Mouse (Mus musculus): Measurements from ENCODE around the gene Mesp2. TPM values are rescaled to one million over a fixed set of nuclear protein-coding genes. Genes with fewer than 3 reads are reported as not detected.

Gene Mesp2
- polyA plus RNA-seq, 1 experiment from 2014 or later: 0.11 TPM

DNA sequence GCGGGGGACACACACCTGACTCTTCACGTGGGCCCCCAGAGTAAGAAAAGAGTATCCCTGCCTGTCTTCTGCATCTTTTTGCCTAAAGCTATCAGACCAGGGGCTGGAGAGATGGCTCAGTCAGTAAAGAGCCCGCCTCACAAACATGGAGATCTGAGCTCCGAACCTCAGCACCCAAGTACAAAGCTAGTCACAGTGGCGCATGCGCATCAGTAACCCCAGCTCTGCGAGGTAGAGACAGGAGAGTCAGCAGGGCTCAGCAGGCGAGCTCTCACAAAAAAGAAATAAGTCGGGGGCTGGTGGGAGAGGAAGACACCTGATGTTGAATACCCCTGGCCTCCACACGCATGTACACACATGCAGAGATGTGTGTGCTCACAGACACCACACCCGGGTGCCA lies 9.5 kb downstream of the Mesp2 start:
- no peak for ATAC-seq (replicated peaks; ENCODE audit: low FRiP score)
- Histone ChIP-seq H3K9ac (ENCODE audit: low read depth, low read length) (no peak overlapping the region), H3K27me3 (replicated peaks; ENCODE audit: control insufficient read depth, insufficient read depth, low read length) (0 out of 2 replicates have a peak, but pooled peaks cover 3% of the 10 kb centered on the region), H3K27ac (ENCODE audit: low read depth, low read length) (no peak overlapping the region; the same call in 1 of the 2 replicates), H3K36me3 (ENCODE audit: control insufficient read depth, insufficient read depth, low read length) (no peaks in the 10 kb centered on the region), H3K9me3 (ENCODE audit: control insufficient read depth, low read length) (no peaks in the 10 kb centered on the region), H3K4me2 (no peak overlapping the region), H3K4me3 (ENCODE audit: low read depth, low read length) (no peak overlapping the region), H3K4me1 (replicated peaks; ENCODE audit: control insufficient read depth, insufficient read depth, low read length) (peaks cover 13% of the 10 kb centered on the region)
- DNase-seq (ENCODE audit: low spot score): no peak
- 53% methylated on average over 11 of the region's 11 CpGs for WGBS

- Histone ChIP-seq H3K27me3 (replicated peaks; ENCODE audit: control insufficient read depth, insufficient read depth, low read length) (0 out of 2 replicates have a peak, but pooled peaks cover 3% of the 10 kb centered on the region), H3K9ac (ENCODE audit: low read depth, low read length) (no peak overlapping the region), H3K4me2 (no peak overlapping the region), H3K4me1 (replicated peaks; ENCODE audit: control insufficient read depth, insufficient read depth, low read length) (peaks cover 13% of the 10 kb centered on the region), H3K9me3 (ENCODE audit: control insufficient read depth, low read length) (no peaks in the 10 kb centered on the region), H3K27ac (ENCODE audit: low read depth, low read length) (no peak overlapping the region), H3K4me3 (ENCODE audit: low read depth, low read length) (no peak overlapping the region), H3K36me3 (ENCODE audit: control insufficient read depth, insufficient read depth, low read length) (no peaks in the 10 kb centered on the region)
- WGBS: 80% methylated on average over 12 of the region's 12 CpGs
- ATAC-seq (replicated peaks; ENCODE audit: low FRiP score) (no peak), DNase-seq (ENCODE audit: low spot score) (no peak)
Observed at GRCm38 (mm10) chr7:79822092-79822695, 11.7 kb downstream of the Mesp2 start.

DNA sequence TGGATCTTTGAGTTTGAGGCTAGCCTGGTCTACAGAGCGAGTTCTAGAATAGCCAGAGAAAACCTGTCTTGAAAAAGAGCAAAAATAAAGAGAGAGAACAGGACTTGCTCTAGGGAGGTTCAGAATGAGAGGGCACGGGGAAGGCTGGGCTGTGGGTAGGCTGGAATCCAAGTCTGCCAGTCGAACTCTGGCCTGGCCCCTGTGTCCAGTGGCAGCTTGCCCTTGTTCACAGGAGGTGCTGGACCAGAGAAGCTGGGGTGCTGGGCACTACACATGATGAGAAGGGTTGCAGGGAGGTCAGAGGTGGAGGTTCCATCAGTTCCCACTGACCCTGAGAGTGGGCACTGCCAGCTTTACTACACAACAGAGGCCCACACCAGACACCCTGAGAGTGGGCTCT lies 17.8 kb downstream of the Mesp2 start:
- DNase-seq (ENCODE audit: low spot score): no peak
- 62% methylated on average over 3 of the region's 3 CpGs for WGBS
- ATAC-seq (replicated peaks; ENCODE audit: low FRiP score): no peak
- no peaks in the 10 kb centered on the region for H3K4me1 ChIP-seq (replicated peaks; ENCODE audit: control insufficient read depth, insufficient read depth, low read length)
- no peaks in the 10 kb centered on the region for H3K9me3 ChIP-seq (ENCODE audit: control insufficient read depth, low read length)
- no peak overlapping the region for H3K9ac ChIP-seq (ENCODE audit: low read depth, low read length)
- no peak overlapping the region for H3K4me3 ChIP-seq (ENCODE audit: low read depth, low read length)
- no peak overlapping the region for H3K4me2 ChIP-seq
- H3K27ac ChIP-seq (ENCODE audit: low read depth, low read length): no peak overlapping the region
- no peaks in the 10 kb centered on the region for H3K27me3 ChIP-seq (replicated peaks; ENCODE audit: control insufficient read depth, insufficient read depth, low read length)
- H3K36me3 ChIP-seq (ENCODE audit: control insufficient read depth, insufficient read depth, low read length): no peaks in the 10 kb centered on the region

DNA sequence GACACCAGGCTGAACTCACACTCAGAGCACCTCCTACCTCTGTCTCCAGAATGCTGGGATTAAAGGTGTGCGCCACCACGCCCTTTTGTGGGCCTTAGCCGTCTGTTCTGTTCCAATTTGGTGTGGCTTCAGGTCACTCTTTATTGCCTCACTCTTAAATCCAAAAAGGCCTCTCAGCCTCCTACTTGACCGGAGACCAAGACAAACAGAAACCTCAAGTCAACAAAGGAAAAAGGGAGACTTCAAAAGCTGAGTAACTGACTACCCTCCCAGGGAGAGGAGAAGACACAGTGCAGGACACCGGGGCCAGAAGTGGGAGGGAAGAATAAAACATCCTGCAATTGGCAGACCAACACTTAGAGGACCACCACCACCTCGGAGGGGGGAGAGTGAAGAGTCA lies 20.6 kb downstream of the Mesp2 start:
- no peaks in the 10 kb centered on the region for H3K27me3 ChIP-seq (replicated peaks; ENCODE audit: control insufficient read depth, insufficient read depth, low read length)
- DNase-seq (ENCODE audit: low spot score): no peak
- H3K36me3 ChIP-seq (ENCODE audit: control insufficient read depth, insufficient read depth, low read length): no peaks in the 10 kb centered on the region; the same call in 1 of the 2 replicates
- H3K4me1 ChIP-seq (replicated peaks; ENCODE audit: control insufficient read depth, insufficient read depth, low read length): no peaks in the 10 kb centered on the region
- no peak overlapping the region for H3K4me2 ChIP-seq
- no peak overlapping the region for H3K27ac ChIP-seq (ENCODE audit: low read depth, low read length)
- no peak for ATAC-seq (replicated peaks; ENCODE audit: low FRiP score)
- no peaks in the 10 kb centered on the region for H3K9me3 ChIP-seq (ENCODE audit: control insufficient read depth, low read length)
- no peak overlapping the region for H3K9ac ChIP-seq (ENCODE audit: low read depth, low read length)
- 67% methylated on average over 6 of the region's 6 CpGs for WGBS
- no peak overlapping the region for H3K4me3 ChIP-seq (ENCODE audit: low read depth, low read length)

GRCm38 (mm10) chr7:79831585-79831984 lies 21.1 kb downstream of the Mesp2 start:
- Histone ChIP-seq H3K9ac (ENCODE audit: low read depth, low read length) (no peak overlapping the region), H3K4me3 (ENCODE audit: low read depth, low read length) (no peak overlapping the region), H3K27me3 (replicated peaks; ENCODE audit: control insufficient read depth, insufficient read depth, low read length) (no peaks in the 10 kb centered on the region), H3K4me1 (replicated peaks; ENCODE audit: control insufficient read depth, insufficient read depth, low read length) (no peaks in the 10 kb centered on the region), H3K27ac (ENCODE audit: low read depth, low read length) (no peak overlapping the region), H3K4me2 (no peak overlapping the region), H3K36me3 (ENCODE audit: control insufficient read depth, insufficient read depth, low read length) (no peaks in the 10 kb centered on the region; the same call in 1 of the 2 replicates), H3K9me3 (ENCODE audit: control insufficient read depth, low read length) (no peaks in the 10 kb centered on the region)
- ATAC-seq (replicated peaks; ENCODE audit: low FRiP score): no peak
- 70% methylated on average over 6 of the region's 6 CpGs for WGBS
- DNase-seq (ENCODE audit: low spot score): no peak

- ATAC-seq (replicated peaks; ENCODE audit: low FRiP score) (no peak), DNase-seq (ENCODE audit: low spot score) (no peak)
- H3K27ac ChIP-seq (ENCODE audit: low read depth, low read length): no peak overlapping the region
- no peaks in the 10 kb centered on the region for H3K9me3 ChIP-seq (ENCODE audit: control insufficient read depth, low read length)
- no peak overlapping the region for H3K9ac ChIP-seq (ENCODE audit: low read depth, low read length)
- H3K4me1 ChIP-seq (replicated peaks; ENCODE audit: control insufficient read depth, insufficient read depth, low read length): no peaks in the 10 kb centered on the region
- H3K4me3 ChIP-seq (ENCODE audit: low read depth, low read length): no peak overlapping the region
- no peak overlapping the region for H3K4me2 ChIP-seq
- H3K27me3 ChIP-seq (replicated peaks; ENCODE audit: control insufficient read depth, insufficient read depth, low read length): no peaks in the 10 kb centered on the region
- no peaks in the 10 kb centered on the region; the same call in 1 of the 2 replicates for H3K36me3 ChIP-seq (ENCODE audit: control insufficient read depth, insufficient read depth, low read length)
Observed at GRCm38 (mm10) chr7:79832980-79833379, 22.5 kb downstream of the Mesp2 start.

GRCm38 (mm10) chr7:79835196-79835595 lies 24.7 kb downstream of the Mesp2 start:
- Histone ChIP-seq H3K9ac (ENCODE audit: low read depth, low read length) (no peak overlapping the region), H3K4me1 (replicated peaks; ENCODE audit: control insufficient read depth, insufficient read depth, low read length) (no peaks in the 10 kb centered on the region), H3K4me2 (no peak overlapping the region), H3K36me3 (ENCODE audit: control insufficient read depth, insufficient read depth, low read length) (no peaks in the 10 kb centered on the region; the same call in 1 of the 2 replicates), H3K9me3 (ENCODE audit: control insufficient read depth, low read length) (no peaks in the 10 kb centered on the region), H3K4me3 (ENCODE audit: low read depth, low read length) (no peak overlapping the region), H3K27ac (ENCODE audit: low read depth, low read length) (no peak overlapping the region), H3K27me3 (replicated peaks; ENCODE audit: control insufficient read depth, insufficient read depth, low read length) (no peaks in the 10 kb centered on the region)
- ATAC-seq (replicated peaks; ENCODE audit: low FRiP score) (no peak), DNase-seq (ENCODE audit: low spot score) (no peak)
- WGBS: 93% methylated on average over 6 of the region's 6 CpGs

- Histone ChIP-seq H3K36me3 (ENCODE audit: control insufficient read depth, insufficient read depth, low read length) (no peaks in the 10 kb centered on the region; the same call in 1 of the 2 replicates), H3K27ac (ENCODE audit: low read depth, low read length) (no peak overlapping the region), H3K4me2 (no peak overlapping the region), H3K9me3 (ENCODE audit: control insufficient read depth, low read length) (no peaks in the 10 kb centered on the region), H3K4me1 (replicated peaks; ENCODE audit: control insufficient read depth, insufficient read depth, low read length) (no peaks in the 10 kb centered on the region), H3K27me3 (replicated peaks; ENCODE audit: control insufficient read depth, insufficient read depth, low read length) (no peaks in the 10 kb centered on the region), H3K9ac (ENCODE audit: low read depth, low read length) (no peak overlapping the region), H3K4me3 (ENCODE audit: low read depth, low read length) (no peak overlapping the region)
- DNase-seq (ENCODE audit: low spot score): no peak
- ATAC-seq (replicated peaks; ENCODE audit: low FRiP score): no peak
- WGBS: 64% methylated on average over 2 of the region's 2 CpGs
Observed at GRCm38 (mm10) chr7:79837247-79837646, 26.7 kb downstream of the Mesp2 start.

DNA sequence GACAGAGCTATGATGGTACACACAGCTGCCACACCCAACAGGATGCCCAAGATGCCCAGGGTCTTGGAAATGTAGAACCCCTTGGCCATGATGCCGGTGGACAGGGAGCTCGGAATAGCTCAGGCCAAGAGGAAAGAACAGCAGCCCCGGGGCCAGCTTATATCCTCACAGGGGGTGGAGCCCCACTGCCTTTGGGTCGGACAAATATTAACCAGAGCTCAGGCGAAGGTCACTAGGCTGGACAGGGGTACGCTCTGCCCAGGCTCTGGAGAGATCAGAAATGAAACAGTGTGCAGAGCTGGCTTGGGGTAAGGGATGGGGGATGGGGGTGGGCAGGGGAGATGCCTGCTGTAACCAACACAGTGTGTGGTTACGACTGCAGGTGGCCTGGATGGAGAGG lies 31.6 kb downstream of the Mesp2 start:
- Histone ChIP-seq H3K4me3 (ENCODE audit: low read depth, low read length) (peak overlapping the region; percentile 14), H3K27ac (ENCODE audit: low read depth, low read length) (peak overlapping the region; percentile 62; the same call in 1 of the 2 replicates), H3K4me2 (peak overlapping the region; percentile 46), H3K4me1 (replicated peaks; ENCODE audit: control insufficient read depth, insufficient read depth, low read length) (peaks cover 4% of the 10 kb centered on the region), H3K27me3 (replicated peaks; ENCODE audit: control insufficient read depth, insufficient read depth, low read length) (peaks cover 4% of the 10 kb centered on the region), H3K9ac (ENCODE audit: low read depth, low read length) (no peak overlapping the region), H3K9me3 (ENCODE audit: control insufficient read depth, low read length) (no peaks in the 10 kb centered on the region), H3K36me3 (ENCODE audit: control insufficient read depth, insufficient read depth, low read length) (no peaks in the 10 kb centered on the region)
- ATAC-seq (replicated peaks; ENCODE audit: low FRiP score) (peak; percentile 75), DNase-seq (ENCODE audit: low spot score) (no peak)
- 59% methylated on average over 7 of the region's 7 CpGs for WGBS
